Mouse (Mus musculus) midbrain, postnatal 0 days (tissue): ENCODE results near the gene Lrrc3c. TPM values are rescaled to one million over a fixed set of nuclear protein-coding genes. Genes with fewer than 3 reads are reported as not detected.

Source experiments
- ATAC-seq: fragments of 200-750 bp; cut with Nextera tagmentation; 2 replicates; pipeline ENCODE4 v1.8.0; 2017; ENCODE audit warnings: moderate number of reproducible peaks, mild to moderate bottlenecking, moderate TSS enrichment, moderate library complexity; ENCODE audit not compliant: low FRiP score
- DNase-seq: peaks from one replicate; pipeline ENCODE4 v3.0.0-alpha.2; 2015; ENCODE audit warnings: low spot score
- H3K27ac ChIP-seq: fragments of 300-500 bp; sonication (generic); 2 replicates; pipeline ENCODE4 v1.5.1; 2014; ENCODE audit warnings: low read depth, mild to moderate bottlenecking, low read length, mixed read lengths
- H3K27me3 ChIP-seq: fragments of 300-500 bp; sonication (generic); 2 replicates; pipeline ENCODE4 v1.6.1; 2014; ENCODE audit warnings: low read length, control low read depth, mixed read lengths; ENCODE audit not compliant: insufficient read depth
- H3K36me3 ChIP-seq: fragments of 300-500 bp; sonication (generic); 2 replicates; pipeline ENCODE4 v1.6.1; 2014; ENCODE audit warnings: low read length, control low read depth, mixed read lengths; ENCODE audit not compliant: insufficient read depth
- H3K4me1 ChIP-seq: fragments of 300-500 bp; sonication (generic); 2 replicates; pipeline ENCODE4 v1.6.1; 2014; ENCODE audit warnings: mild to moderate bottlenecking, control low read depth, antibody characterized with exemption, low read length, mixed read lengths; ENCODE audit not compliant: insufficient read depth
- H3K4me2 ChIP-seq: fragments of 300-500 bp; sonication (generic); 2 replicates; pipeline ENCODE4 v1.6.1; 2014; ENCODE audit warnings: low read depth, mild to moderate bottlenecking, low read length, mixed read lengths; ENCODE audit not compliant: poor library complexity, severe bottlenecking
- H3K4me3 ChIP-seq: fragments of 300-500 bp; sonication (generic); 2 replicates; pipeline ENCODE4 v1.5.1; 2014; ENCODE audit warnings: low read depth, mild to moderate bottlenecking, low read length, moderate library complexity
- H3K9ac ChIP-seq: fragments of 300-500 bp; sonication (generic); replicated peaks from 2 replicates; pipeline ENCODE4 v1.6.1; 2014; ENCODE audit warnings: mild to moderate bottlenecking, low read length, moderate library complexity, mixed read lengths; ENCODE audit not compliant: poor library complexity, severe bottlenecking
- H3K9me3 ChIP-seq: fragments of 300-500 bp; sonication (generic); 2 replicates; pipeline ENCODE4 v1.6.1; 2016; ENCODE audit warnings: low read length, control low read depth
- CTCF ChIP-seq: IDR thresholded peaks from 2 replicates; pipeline ENCODE4 v1.5.1; 2016; ENCODE audit warnings: antibody characterized with exemption, mild to moderate bottlenecking
- WGBS: fragments of 180-500 bp; shearing (Covaris S2); extraction: QIAGEN DNeasy Blood & Tissue Kit; methylation state at CpG from one replicate; pipeline ENCODE4 v1.1.7; 2014; 5-methylcytosine and 5-hydroxymethylcytosine counted together
- polyA plus RNA-seq: library from polyadenylated mRNA; unstranded; fragments of >200 nt; fragmentation: Nextera tagmentation; extraction: Ambion mirVana; gene quantifications from 2 replicates; pipeline ENCODE4 v1.2.1, GENCODE M21; 2015
- total RNA-seq: library from RNA; depleted of rRNA; stranded (reverse); fragments of >200 nt; gene quantifications from 2 replicates; pipeline ENCODE4 v1.2.3, GENCODE M21; 2014; rRNA removed

The Lrrc3c gene
- total RNA-seq (not detected in 2 replicates), polyA plus RNA-seq (not detected in 2 replicates)

DNA sequence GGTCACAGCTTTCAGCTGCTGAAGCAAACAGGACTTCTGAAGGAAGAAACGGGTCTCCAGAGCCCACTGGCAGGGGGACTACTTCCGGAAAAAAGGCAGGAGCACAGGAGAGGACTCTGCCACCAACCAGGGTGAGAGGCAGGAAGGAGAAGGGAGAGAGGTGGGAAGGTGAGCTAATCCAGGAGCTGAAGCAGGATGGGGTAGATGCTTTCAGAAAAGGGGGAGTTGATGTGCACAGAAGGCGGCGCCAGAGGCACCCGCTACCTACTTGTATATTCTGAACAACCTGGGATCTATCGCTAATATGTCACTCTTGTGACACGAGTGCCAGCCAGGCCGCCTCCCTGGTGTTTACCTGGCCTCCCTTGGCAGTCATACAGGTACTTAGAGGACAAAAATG lies at the start of gene Lrrc3c:
TSS of gene Lrrc3c (plus strand) at position 301 of the 400 bp plus-strand sequence.
- no peak within 1 kb of the TSS for H3K4me3 ChIP-seq
- H3K9me3 ChIP-seq, result no peaks in the 10 kb centered on the region
- no peak within 1 kb of the TSS for H3K9ac ChIP-seq
- H3K4me1 ChIP-seq, result no peaks in the 10 kb centered on the region
- ATAC-seq (no peak), DNase-seq (no peak)
- WGBS, result 80% methylated on average over 8 of the region's 8 CpGs
- no peak within 1 kb of the TSS for H3K27ac ChIP-seq
- no peak within 1 kb of the TSS for H3K4me2 ChIP-seq
- no peak for TF ChIP-seq CTCF
- H3K36me3 ChIP-seq, result no peaks in the 10 kb centered on the region
- H3K27me3 ChIP-seq, result no peaks in the 10 kb centered on the region

DNA sequence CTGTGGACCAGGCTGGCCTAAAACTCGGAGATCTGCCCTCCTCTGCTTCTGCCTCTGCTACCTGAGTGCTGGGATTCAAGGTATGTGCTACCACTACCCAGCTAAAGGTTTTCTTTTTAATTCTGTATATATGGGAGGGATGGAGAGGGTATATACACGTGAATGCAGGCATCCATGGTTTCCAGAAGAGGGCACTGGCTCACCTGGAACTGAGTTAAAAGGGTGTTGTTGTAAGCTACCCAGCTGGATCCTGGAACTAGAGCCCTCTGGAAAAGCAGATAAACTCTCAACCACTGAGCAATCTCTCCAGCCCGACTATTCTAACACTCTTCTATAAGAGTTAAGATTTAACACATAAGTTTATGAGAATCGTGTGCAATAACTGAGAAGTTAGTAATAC lies 48.7 kb upstream of the Lrrc3c start:
- 63% methylated on average over 4 of the region's 4 CpGs for whole genome bisulfite sequencing

DNA sequence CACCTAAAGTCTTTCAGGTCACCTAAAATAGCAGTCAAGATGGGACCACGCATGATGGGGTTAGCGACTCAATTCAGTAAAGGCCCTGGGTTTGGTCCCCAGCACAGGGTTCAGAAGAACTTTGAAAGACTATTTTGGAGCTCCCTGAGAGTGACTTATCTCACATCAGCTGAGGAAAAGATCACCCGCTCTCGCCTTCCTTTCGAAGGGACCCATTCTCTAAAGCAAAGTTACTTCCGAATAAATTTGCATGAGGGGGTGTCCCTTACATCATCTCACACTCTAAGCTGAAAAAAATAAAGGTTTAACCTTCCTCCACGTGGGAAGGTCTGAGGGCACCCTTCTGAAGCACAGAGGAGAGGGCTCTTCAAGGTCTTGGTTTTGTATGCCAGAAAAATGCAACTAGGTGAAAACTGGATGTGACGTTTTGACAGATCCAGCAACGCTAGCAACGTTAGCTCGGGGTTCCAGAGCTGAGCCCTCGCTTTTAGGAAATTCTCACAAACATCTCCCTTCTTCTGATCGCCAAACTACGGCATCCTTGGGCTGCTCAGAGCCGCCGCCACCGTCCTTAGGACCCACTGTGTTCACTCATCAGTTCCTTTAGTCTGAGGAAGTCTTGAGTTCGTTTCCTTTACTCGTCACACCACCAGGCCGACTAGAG lies 47.6 kb upstream of the Lrrc3c start:
- Histone ChIP-seq H3K9me3 (no peaks in the 10 kb centered on the region), H3K27ac (no peak overlapping the region), H3K27me3 (peaks cover 36% of the 10 kb centered on the region), H3K4me1 (no peaks in the 10 kb centered on the region; the same call in 1 of the 2 replicates), H3K36me3 (no peaks in the 10 kb centered on the region), H3K4me3 (peak overlapping the region; percentile 61), H3K4me2 (peak overlapping the region; percentile 82), H3K9ac (peak overlapping the region; percentile 74)
- 20% methylated on average over 20 of the region's 20 CpGs for WGBS
- DNase-seq, result no peak
- no peak for TF ChIP-seq CTCF
- no peak for ATAC-seq

More for the DNA sequence above, 48.7 kb upstream of the Lrrc3c start:
- Histone ChIP-seq H3K27ac (no peak overlapping the region), H3K4me3 (no peak overlapping the region), H3K36me3 (no peaks in the 10 kb centered on the region), H3K9me3 (no peaks in the 10 kb centered on the region), H3K4me1 (no peaks in the 10 kb centered on the region; the same call in 1 of the 2 replicates), H3K4me2 (no peak overlapping the region), H3K27me3 (peaks cover 40% of the 10 kb centered on the region), H3K9ac (no peak overlapping the region)
- 0 out of 2 replicates have a peak, but pooled peaks have one; percentile 5 for TF ChIP-seq CTCF
- DNase-seq (no peak), ATAC-seq (no peak)

DNA sequence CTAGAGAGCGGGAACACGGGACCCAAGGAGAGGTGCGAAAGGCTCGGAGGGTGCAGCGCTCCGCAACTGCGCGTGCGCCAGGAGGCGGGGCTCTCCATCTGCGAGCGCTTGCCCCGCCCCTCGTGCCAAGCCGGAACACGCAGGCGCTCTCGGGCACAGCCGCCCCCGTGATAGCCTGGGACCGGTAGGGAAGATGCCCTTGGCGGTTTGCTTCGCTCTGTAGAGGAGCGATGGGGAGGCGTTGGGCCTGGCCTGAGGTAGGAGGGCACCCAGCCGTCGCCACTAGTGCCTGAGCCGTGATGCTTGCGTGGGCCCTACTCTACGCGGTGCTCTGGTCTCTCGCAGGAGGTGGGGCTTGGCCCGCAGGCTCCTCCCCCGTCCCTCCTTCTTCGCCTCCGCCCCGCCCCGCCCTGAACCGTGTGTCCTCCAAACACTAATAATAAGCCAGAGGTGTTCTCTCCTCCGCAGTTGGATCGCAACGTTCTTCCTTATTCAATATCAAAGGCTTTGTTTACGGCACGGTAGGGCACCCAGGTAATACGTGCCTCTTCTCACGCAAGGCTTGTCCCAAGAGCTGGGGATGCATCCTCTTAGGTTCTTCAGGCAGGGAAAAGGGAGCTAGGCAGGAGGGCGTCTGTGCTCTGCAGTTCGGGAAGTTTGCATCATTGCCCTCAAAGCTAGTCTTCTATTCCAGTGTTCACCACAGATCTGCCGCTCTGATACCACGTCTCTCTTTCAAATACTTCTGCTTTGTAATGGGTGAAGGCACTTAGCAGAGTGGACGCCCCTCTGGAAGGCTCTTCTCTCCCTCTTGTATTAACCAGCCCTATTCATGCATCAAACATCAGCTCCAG lies 46.9 kb upstream of the Lrrc3c start, which contains the start of gene Zpbp2:
TSS of gene Zpbp2 (plus strand) at position 123 of the 854 bp plus-strand sequence.
- no peak for TF ChIP-seq CTCF
- peak within 1 kb of the TSS; percentile 81 for H3K27ac ChIP-seq
- ATAC-seq, result peak; percentile 96
- peaks cover 29% of the 10 kb centered on the region for H3K27me3 ChIP-seq
- H3K9ac ChIP-seq, result peak within 1 kb of the TSS; percentile 74
- peak; percentile 93 for DNase-seq
- no peaks in the 10 kb centered on the region; the same call in 1 of the 2 replicates for H3K4me1 ChIP-seq
- H3K4me3 ChIP-seq, result peak within 1 kb of the TSS; percentile 61
- under 1% methylated on average over 46 of the region's 51 CpGs for WGBS
- no peaks in the 10 kb centered on the region for H3K36me3 ChIP-seq
- no peaks in the 10 kb centered on the region for H3K9me3 ChIP-seq
- H3K4me2 ChIP-seq, result peak within 1 kb of the TSS; percentile 82

DNA sequence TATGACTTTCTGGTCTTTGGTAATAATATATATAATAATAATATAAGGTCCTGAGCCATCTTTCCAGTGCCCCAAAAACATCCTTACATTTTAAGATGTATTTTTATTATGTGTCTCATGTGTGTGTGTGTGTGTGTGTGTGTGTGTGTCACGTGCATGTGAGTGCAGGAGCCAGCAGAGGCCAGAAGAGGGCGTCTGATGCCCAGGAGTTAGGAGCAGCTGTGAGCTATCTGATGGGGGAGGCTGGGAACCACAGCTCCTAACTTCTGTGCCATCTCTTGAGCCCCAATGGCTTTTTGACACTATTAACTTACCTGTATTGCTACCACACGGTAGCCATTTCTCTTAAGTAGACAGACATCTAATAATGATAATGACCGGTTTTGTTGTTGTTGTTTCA lies 44.1 kb upstream of the Lrrc3c start:
- no peak overlapping the region for H3K4me3 ChIP-seq
- H3K36me3 ChIP-seq, result no peaks in the 10 kb centered on the region
- H3K4me1 ChIP-seq, result no peaks in the 10 kb centered on the region; the same call in 1 of the 2 replicates
- ATAC-seq (no peak), DNase-seq (no peak)
- no peak overlapping the region for H3K27ac ChIP-seq
- no peaks in the 10 kb centered on the region for H3K9me3 ChIP-seq
- no peak overlapping the region for H3K4me2 ChIP-seq
- WGBS, result 92% methylated on average over 4 of the region's 4 CpGs
- no peak for TF ChIP-seq CTCF
- peaks cover 13% of the 10 kb centered on the region for H3K27me3 ChIP-seq
- no peak overlapping the region for H3K9ac ChIP-seq
